Mouse (Mus musculus): ENCODE data around the gene Olfr1305. TPM values are rescaled to one million over a fixed set of nuclear protein-coding genes. Genes with fewer than 3 reads are reported as not detected.

The Olfr1305 gene
- polyA plus RNA-seq (2012; rRNA removed; ENCODE audit: low replicate concordance), result not detected in 2 replicates

DNA sequence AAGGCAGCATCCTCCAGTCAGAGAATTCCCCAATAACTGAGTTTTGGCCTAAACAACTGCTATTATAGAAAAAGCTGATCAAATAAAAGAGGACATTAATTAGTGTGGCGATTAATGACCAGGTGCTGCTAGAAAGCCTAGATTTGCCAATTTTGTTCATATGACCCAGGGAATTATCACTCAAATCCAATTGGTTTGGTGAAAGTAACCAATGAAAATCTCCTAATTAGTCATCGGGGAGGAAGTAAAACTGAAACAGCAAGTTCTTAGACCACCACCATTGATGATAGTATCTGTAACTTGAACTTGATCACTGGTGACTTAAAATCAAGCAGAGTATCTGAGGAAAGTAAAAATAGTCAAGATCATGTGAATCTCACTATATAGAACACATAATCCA lies at the start of gene Olfr1305:
Olfr1305 (minus strand) TSS at position 101 of the 400 bp plus-strand sequence.

DNA sequence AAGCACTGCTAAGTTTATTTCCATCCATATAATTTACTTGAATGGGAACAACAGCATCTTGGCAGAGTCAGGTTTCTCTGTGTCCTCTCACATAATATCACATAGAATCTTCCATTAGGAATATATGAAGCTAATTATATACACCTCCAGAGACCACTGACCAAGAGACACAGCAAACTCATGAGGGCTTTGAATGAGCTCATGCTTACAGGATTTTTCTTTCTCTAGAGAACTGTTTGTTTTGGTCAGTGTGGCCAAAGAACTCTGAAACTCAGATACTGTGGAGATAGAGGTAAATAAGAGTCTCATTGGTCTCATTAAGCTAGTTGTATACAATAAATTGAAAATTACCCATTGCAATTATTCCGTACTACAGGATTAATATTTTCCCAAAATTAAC lies 39.2 kb upstream of the Olfr1305 start, which contains the start of gene Olfr1306:
Olfr1306 (minus strand) TSS at position 101 of the 400 bp plus-strand sequence.

DNA sequence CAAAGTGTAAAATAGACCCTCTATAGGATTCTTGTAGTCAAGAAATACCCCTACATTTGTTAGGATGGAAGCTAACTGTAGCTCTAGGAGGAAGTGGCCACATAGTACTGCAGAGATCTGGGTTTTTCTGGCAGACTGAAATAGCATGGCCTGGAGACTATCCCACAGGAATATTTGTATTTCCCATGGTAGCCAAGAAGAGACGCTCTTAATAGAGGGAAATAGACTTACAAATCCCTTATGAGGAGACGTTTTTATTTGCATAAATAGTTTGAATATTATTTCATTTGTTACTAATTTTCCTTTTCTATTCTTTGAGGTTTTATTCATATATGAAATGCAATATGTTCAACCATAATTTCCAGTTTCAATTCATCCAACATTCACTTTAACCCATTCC lies 56.7 kb downstream of the Olfr1305 start, which contains the start of gene Olfr1303:
Olfr1303 (minus strand) TSS at position 101 of the 400 bp plus-strand sequence.

Other genes with a start within 250 kb of the Olfr1305 start
- gene Olfr1298, start 227.9 kb downstream of the Olfr1305 start, polyA plus RNA-seq (2012; rRNA removed; ENCODE audit: low replicate concordance), result not detected in 2 replicates
- not detected in 2 replicates for gene Olfr1299, start 215.7 kb downstream of the Olfr1305 start, polyA plus RNA-seq (2012; rRNA removed; ENCODE audit: low replicate concordance)
- not detected in 2 replicates for gene Olfr1301, start 126.1 kb downstream of the Olfr1305 start, polyA plus RNA-seq (2012; rRNA removed; ENCODE audit: low replicate concordance)
- not detected in 2 replicates for gene Olfr1302, start 99.7 kb downstream of the Olfr1305 start, polyA plus RNA-seq (2012; rRNA removed; ENCODE audit: low replicate concordance)
- gene Olfr1303, start 56.8 kb downstream of the Olfr1305 start, polyA plus RNA-seq (2012; rRNA removed; ENCODE audit: low replicate concordance), result not detected in 2 replicates
- gene Olfr1306, start 39.1 kb upstream of the Olfr1305 start, polyA plus RNA-seq (2012; rRNA removed; ENCODE audit: low replicate concordance), result not detected in 2 replicates
- not detected in 2 replicates for gene Olfr1307, start 72.3 kb upstream of the Olfr1305 start, polyA plus RNA-seq (2012; rRNA removed; ENCODE audit: low replicate concordance)
- gene Olfr1308, start 87.8 kb upstream of the Olfr1305 start, polyA plus RNA-seq (2012; rRNA removed; ENCODE audit: low replicate concordance), result not detected in 2 replicates
- not detected in 2 replicates for gene Olfr1309, start 113.1 kb upstream of the Olfr1305 start, polyA plus RNA-seq (2012; rRNA removed; ENCODE audit: low replicate concordance)
- gene Olfr1310, start 135.6 kb upstream of the Olfr1305 start, polyA plus RNA-seq (2012; rRNA removed; ENCODE audit: low replicate concordance), result not detected in 2 replicates
- gene Olfr1311, start 147.3 kb upstream of the Olfr1305 start, polyA plus RNA-seq (2012; rRNA removed; ENCODE audit: low replicate concordance), result not detected in 2 replicates
- not detected in 2 replicates for gene Olfr1312, start 173.1 kb upstream of the Olfr1305 start, polyA plus RNA-seq (2012; rRNA removed; ENCODE audit: low replicate concordance)
- gene Olfr1313, start 200.7 kb upstream of the Olfr1305 start, polyA plus RNA-seq (2012; rRNA removed; ENCODE audit: low replicate concordance), result not detected in 2 replicates
- gene Olfr1314, start 219.6 kb upstream of the Olfr1305 start, polyA plus RNA-seq (2012; rRNA removed; ENCODE audit: low replicate concordance), result not detected in 2 replicates
- gene Olfr1315-ps1, start 238.3 kb upstream of the Olfr1305 start, polyA plus RNA-seq (2012; rRNA removed; ENCODE audit: low replicate concordance), result not detected in 2 replicates

Measured in duodenum, adult 2 months (tissue).